Mouse (Mus musculus) limb, embryonic 14.5 days (tissue): Measurements from ENCODE around the gene Icam1. TPM values are rescaled to one million over a fixed set of nuclear protein-coding genes. Genes with fewer than 3 reads are reported as not detected.

Experiments
- ATAC-seq: fragments of 200-750 bp; cut with Nextera tagmentation; 2 replicates; pipeline ENCODE4 v1.8.0; 2017; ENCODE audit warnings: low read depth, moderate number of reproducible peaks, moderate TSS enrichment; ENCODE audit not compliant: low FRiP score
- DNase-seq: peaks from one replicate; pipeline ENCODE4 v3.0.0-alpha.2; 2015; ENCODE audit warnings: low spot score
- H3K27ac ChIP-seq: fragments of 300-500 bp; sonication (generic); replicated peaks from 2 replicates; pipeline ENCODE4 v1.5.1; 2014; ENCODE audit warnings: low read depth, mild to moderate bottlenecking, low read length, moderate library complexity, mixed read lengths
- H3K27me3 ChIP-seq: fragments of 300-500 bp; sonication (generic); 2 replicates; pipeline ENCODE4 v1.6.1; 2014; ENCODE audit warnings: low read length, mixed read lengths; ENCODE audit not compliant: control insufficient read depth, insufficient read depth
- H3K36me3 ChIP-seq: fragments of 300-500 bp; sonication (generic); 2 replicates; pipeline ENCODE4 v1.6.1; 2014; ENCODE audit warnings: mild to moderate bottlenecking, low read length, moderate library complexity, mixed read lengths; ENCODE audit not compliant: control insufficient read depth, insufficient read depth
- H3K4me1 ChIP-seq: fragments of 300-500 bp; sonication (generic); 2 replicates; pipeline ENCODE4 v1.6.1; 2014; ENCODE audit warnings: antibody characterized with exemption, low read length, mixed read lengths; ENCODE audit not compliant: control insufficient read depth, insufficient read depth
- H3K4me2 ChIP-seq: fragments of 300-500 bp; sonication (generic); replicated peaks from 2 replicates; pipeline ENCODE4 v1.6.1; 2014; ENCODE audit warnings: low read depth, mild to moderate bottlenecking, low read length, moderate library complexity; ENCODE audit not compliant: severe bottlenecking
- H3K4me3 ChIP-seq: fragments of 300-500 bp; sonication (generic); replicated peaks from 2 replicates; pipeline ENCODE4 v1.5.1; 2014; ENCODE audit warnings: low read length
- H3K9ac ChIP-seq: fragments of 300-500 bp; sonication (generic); 2 replicates; pipeline ENCODE4 v1.6.1; 2014; ENCODE audit warnings: mild to moderate bottlenecking, low read depth, low read length, moderate library complexity; ENCODE audit not compliant: severe bottlenecking
- H3K9me3 ChIP-seq: fragments of 300-500 bp; sonication (generic); 2 replicates; pipeline ENCODE4 v1.6.1; 2016; ENCODE audit warnings: low read length; ENCODE audit not compliant: control insufficient read depth
- POLR2A ChIP-seq: fragments of 200-500 bp; IDR thresholded peaks from 2 replicates; pipeline ENCODE4 v1.8.0; 2012; ENCODE audit warnings: inconsistent platforms, mild to moderate bottlenecking, moderate library complexity, borderline replicate concordance; ENCODE audit not compliant: insufficient read depth, insufficient read length; ENCODE audit errors: extremely low read depth
- WGBS: fragments of 180-500 bp; shearing (Covaris S2); extraction: QIAGEN DNeasy Blood & Tissue Kit; methylation state at CpG from one replicate; pipeline ENCODE4 v1.1.7; 2014; 5-methylcytosine and 5-hydroxymethylcytosine counted together
- polyA plus RNA-seq, 2 experiments: library from polyadenylated mRNA; depleted of rRNA in 1 of 2; stranded (reverse) in 1 of 2; unstranded in 1 of 2; fragments of >200 nt; fragmentation: Nextera tagmentation in 1 of 2; extraction: Ambion mirVana in 1 of 2; gene quantifications; 2 replicates each; pipeline versions ENCODE4 v1.2.1 to v1.2.3; 2012 to 2014

The Icam1 gene
- polyA plus RNA-seq, 2 experiments = 15.5 to 18.3 TPM

GRCm38 (mm10) chr9:21022726-21023125 is 6.9 kb downstream of the Icam1 start:
- H3K4me1 ChIP-seq = no peaks in the 10 kb centered on the region
- no peaks in the 10 kb centered on the region for H3K9me3 ChIP-seq
- H3K4me3 ChIP-seq = no peak overlapping the region
- H3K27ac ChIP-seq = no peak overlapping the region
- ATAC-seq (no peak), DNase-seq (no peak)
- TF ChIP-seq POLR2A = no peak
- no peak overlapping the region for H3K4me2 ChIP-seq
- no peaks in the 10 kb centered on the region for H3K36me3 ChIP-seq
- 0 out of 2 replicates have a peak, but pooled peaks cover under 1% of the 10 kb centered on the region for H3K27me3 ChIP-seq
- 73% methylated on average over 1 of the region's 1 CpGs for WGBS
- no peak overlapping the region for H3K9ac ChIP-seq

DNA sequence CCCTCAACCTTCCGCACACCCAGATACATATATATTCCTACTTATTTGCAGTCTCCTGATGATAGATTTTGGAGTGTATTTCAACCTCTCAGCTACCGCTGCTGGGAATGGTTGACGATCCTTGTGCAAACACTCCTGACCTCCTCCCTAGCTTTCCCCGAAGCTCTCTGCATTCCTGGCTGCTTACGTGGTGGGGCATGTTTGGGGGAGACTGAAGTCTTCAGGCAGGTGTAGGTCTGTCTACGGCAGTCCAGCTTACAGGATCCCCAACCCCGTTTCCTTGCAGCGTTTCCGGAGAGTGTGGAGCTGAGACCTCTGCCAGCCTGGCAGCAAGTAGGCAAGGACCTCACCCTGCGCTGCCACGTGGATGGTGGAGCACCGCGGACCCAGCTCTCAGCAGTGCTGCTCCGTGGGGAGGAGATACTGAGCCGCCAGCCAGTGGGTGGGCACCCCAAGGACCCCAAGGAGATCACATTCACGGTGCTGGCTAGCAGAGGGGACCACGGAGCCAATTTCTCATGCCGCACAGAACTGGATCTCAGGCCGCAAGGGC is 9.5 kb downstream of the Icam1 start:
- Histone ChIP-seq H3K4me1 (peaks cover 7% of the 10 kb centered on the region; the same call in 1 of the 2 replicates), H3K36me3 (no peaks in the 10 kb centered on the region), H3K4me2 (no peak overlapping the region), H3K27ac (no peak overlapping the region), H3K27me3 (peaks cover 14% of the 10 kb centered on the region), H3K4me3 (no peak overlapping the region), H3K9me3 (no peaks in the 10 kb centered on the region), H3K9ac (no peak overlapping the region)
- no peak for TF ChIP-seq POLR2A
- 68% methylated on average over 19 of the region's 19 CpGs for WGBS
- no peak for DNase-seq
- ATAC-seq = no peak

DNA sequence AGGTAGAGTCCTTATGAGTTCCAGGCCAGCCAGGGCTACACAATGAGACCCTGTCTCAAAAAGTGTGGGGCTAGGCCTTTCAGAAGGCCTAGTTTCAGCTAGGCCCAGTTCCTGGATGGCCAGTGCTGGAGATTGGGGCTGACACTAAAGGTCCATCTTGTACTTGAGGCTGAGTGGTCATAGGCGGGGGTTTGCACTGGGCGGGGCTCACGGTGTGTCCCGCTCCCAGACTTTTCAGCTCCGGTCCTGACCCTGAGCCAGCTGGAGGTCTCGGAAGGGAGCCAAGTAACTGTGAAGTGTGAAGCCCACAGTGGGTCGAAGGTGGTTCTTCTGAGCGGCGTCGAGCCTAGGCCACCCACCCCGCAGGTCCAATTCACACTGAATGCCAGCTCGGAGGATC is 11.1 kb downstream of the Icam1 start:
- Histone ChIP-seq H3K9me3 (no peaks in the 10 kb centered on the region), H3K9ac (no peak overlapping the region), H3K36me3 (no peaks in the 10 kb centered on the region), H3K4me3 (no peak overlapping the region), H3K27me3 (peaks cover 20% of the 10 kb centered on the region), H3K27ac (no peak overlapping the region), H3K4me1 (peaks cover 17% of the 10 kb centered on the region), H3K4me2 (no peak overlapping the region)
- no peak for TF ChIP-seq POLR2A
- WGBS = 77% methylated on average over 12 of the region's 12 CpGs
- ATAC-seq = no peak
- no peak for DNase-seq

DNA sequence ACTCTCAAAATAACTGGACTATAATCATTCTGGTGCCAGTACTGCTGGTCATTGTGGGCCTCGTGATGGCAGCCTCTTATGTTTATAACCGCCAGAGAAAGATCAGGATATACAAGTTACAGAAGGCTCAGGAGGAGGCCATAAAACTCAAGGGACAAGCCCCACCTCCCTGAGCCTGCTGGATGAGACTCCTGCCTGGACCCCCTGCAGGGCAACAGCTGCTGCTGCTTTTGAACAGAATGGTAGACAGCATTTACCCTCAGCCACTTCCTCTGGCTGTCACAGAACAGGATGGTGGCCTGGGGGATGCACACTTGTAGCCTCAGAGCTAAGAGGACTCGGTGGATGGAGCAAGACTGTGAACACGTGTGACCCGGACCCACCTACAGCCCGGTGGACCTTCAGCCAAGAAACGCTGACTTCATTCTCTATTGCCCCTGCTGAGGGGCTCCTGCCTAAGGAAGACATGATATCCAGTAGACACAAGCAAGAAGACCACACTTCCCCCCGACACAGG is 12.0 kb downstream of the Icam1 start:
- no peak overlapping the region for H3K4me2 ChIP-seq
- H3K9me3 ChIP-seq = no peaks in the 10 kb centered on the region
- WGBS = 40% methylated on average over 8 of the region's 8 CpGs
- no peak overlapping the region for H3K9ac ChIP-seq
- no peak overlapping the region for H3K4me3 ChIP-seq
- no peak for TF ChIP-seq POLR2A
- DNase-seq = no peak
- H3K36me3 ChIP-seq = no peaks in the 10 kb centered on the region
- no peak overlapping the region for H3K27ac ChIP-seq
- ATAC-seq = no peak
- H3K4me1 ChIP-seq = peaks cover 21% of the 10 kb centered on the region
- peaks cover 29% of the 10 kb centered on the region for H3K27me3 ChIP-seq

GRCm38 (mm10) chr9:21028560-21029110 is 12.8 kb downstream of the Icam1 start:
- Histone ChIP-seq H3K4me3 (no peak overlapping the region), H3K36me3 (no peaks in the 10 kb centered on the region), H3K4me1 (peaks cover 25% of the 10 kb centered on the region), H3K9me3 (no peaks in the 10 kb centered on the region), H3K9ac (no peak overlapping the region), H3K27me3 (peaks cover 37% of the 10 kb centered on the region), H3K4me2 (no peak overlapping the region), H3K27ac (no peak overlapping the region)
- WGBS = 68% methylated on average over 6 of the region's 6 CpGs
- DNase-seq (no peak), ATAC-seq (no peak)
- TF ChIP-seq POLR2A = no peak
